8 mouse cellular contexts compared by ENCODE assay signal in genomic region chr5:76974207-76974553, GRCm38 (mm10). TPM values are rescaled to one million over a fixed set of nuclear protein-coding genes. Genes with fewer than 3 reads are reported as not detected.
A peak's percentile ranks its signal among the peaks of the same experiment; 100 is the strongest.
DNase-seq lines count a peak whose midpoint lies in the region; ATAC-seq lines count a peak whose summit lies in the region.

No protein-coding gene starts in this region.

- WGBS in kidney, embryonic 16.5 days, result 2% methylated on average over 17 of the region's 17 CpGs
- 2% methylated on average over 17 of the region's 17 CpGs for WGBS in hindbrain, embryonic 16.5 days
- WGBS in midbrain, embryonic 14.5 days, result 3% methylated on average over 17 of the region's 17 CpGs

- no peak; the same call in 1 of the 2 replicates for ATAC-seq in kidney, embryonic 16.5 days (ENCODE audit: low FRiP score, low TSS enrichment)
- peak; percentile 18; the same call in 1 of the 2 replicates for ATAC-seq in common myeloid progenitor, adult 5-6 weeks (replicated peaks; ENCODE audit: low read depth, poor library complexity, severe bottlenecking)
- ATAC-seq in hindbrain, embryonic 16.5 days, result peak; percentile 65
- no peak for ATAC-seq in midbrain, embryonic 14.5 days (ENCODE audit: low FRiP score, low TSS enrichment)

- no peaks in the 10 kb centered on the region for H3K27me3 ChIP-seq in kidney, embryonic 16.5 days (ENCODE audit: insufficient read depth, low read length)
- no peaks in the 10 kb centered on the region for H3K27me3 ChIP-seq in hindbrain, embryonic 16.5 days (replicated peaks; ENCODE audit: control insufficient read depth, insufficient read depth, low read length)
- no peaks in the 10 kb centered on the region for H3K27me3 ChIP-seq in midbrain, embryonic 14.5 days (ENCODE audit: control insufficient read depth, insufficient read depth, low read length)

- H3K27ac ChIP-seq in kidney, embryonic 16.5 days (ENCODE audit: low read length), result 0 out of 2 replicates have a peak overlapping the region, but pooled peaks have one; percentile 4
- no peak overlapping the region for H3K27ac ChIP-seq in hindbrain, embryonic 16.5 days (ENCODE audit: low read depth, low read length)
- peak overlapping the region; percentile 1; the same call in 1 of the 2 replicates for H3K27ac ChIP-seq in midbrain, embryonic 14.5 days (replicated peaks; ENCODE audit: low read depth, low read length)

- H3K36me3 ChIP-seq in kidney, embryonic 16.5 days (ENCODE audit: insufficient read depth, low read length), result peaks cover 28% of the 10 kb centered on the region
- H3K36me3 ChIP-seq in hindbrain, embryonic 16.5 days (ENCODE audit: control insufficient read depth, insufficient read depth, low read length), result peaks cover 2% of the 10 kb centered on the region
- peaks cover 19% of the 10 kb centered on the region for H3K36me3 ChIP-seq in midbrain, embryonic 14.5 days (ENCODE audit: control insufficient read depth, insufficient read depth, low read length)

- DNase-seq in kidney, adult 9 months, result no peak
- DNase-seq in midbrain, embryonic 14.5 days, result no peak
- no peak for DNase-seq in right cerebral cortex, postnatal 10 days (ENCODE audit: low spot score in 2 of 2)
- DNase-seq in gastrocnemius, adult 18-20 months (ENCODE audit: low spot score), result no peak
- DNase-seq in thymus, postnatal 0 days (ENCODE audit: low spot score), result no peak

- H3K4me1 ChIP-seq in kidney, embryonic 16.5 days (ENCODE audit: insufficient read depth, low read length), result peaks cover 16% of the 10 kb centered on the region
- H3K4me1 ChIP-seq in hindbrain, embryonic 16.5 days (ENCODE audit: control insufficient read depth, insufficient read depth, low read depth, low read length), result peaks cover 12% of the 10 kb centered on the region
- peaks cover 12% of the 10 kb centered on the region for H3K4me1 ChIP-seq in midbrain, embryonic 14.5 days (ENCODE audit: control insufficient read depth, insufficient read depth, low read length)

- peak overlapping the region; percentile 83 for H3K4me2 ChIP-seq in kidney, embryonic 16.5 days (replicated peaks; ENCODE audit: low read depth, low read length)
- peak overlapping the region; percentile 88 for H3K4me2 ChIP-seq in hindbrain, embryonic 16.5 days (ENCODE audit: low read length)
- H3K4me2 ChIP-seq in midbrain, embryonic 14.5 days (ENCODE audit: low read length), result peak overlapping the region; percentile 95

- peak overlapping the region; percentile 96 for H3K4me3 ChIP-seq in kidney, embryonic 16.5 days (ENCODE audit: low read length)
- peak overlapping the region; percentile 68 for H3K4me3 ChIP-seq in hindbrain, embryonic 16.5 days (ENCODE audit: low read length)
- peak overlapping the region; percentile 93 for H3K4me3 ChIP-seq in midbrain, embryonic 14.5 days (replicated peaks; ENCODE audit: low read depth, low read length)

- H3K9me3 ChIP-seq in kidney, embryonic 16.5 days (ENCODE audit: low read length), result no peaks in the 10 kb centered on the region
- no peaks in the 10 kb centered on the region for H3K9me3 ChIP-seq in hindbrain, embryonic 16.5 days (ENCODE audit: control insufficient read depth, low read length)
- no peaks in the 10 kb centered on the region for H3K9me3 ChIP-seq in midbrain, embryonic 14.5 days (ENCODE audit: control insufficient read depth, low read length)

- peak overlapping the region; percentile 92 for H3K9ac ChIP-seq in kidney, embryonic 16.5 days (replicated peaks; ENCODE audit: low read length)
- H3K9ac ChIP-seq in hindbrain, embryonic 16.5 days (ENCODE audit: low read depth, low read length), result peak overlapping the region; percentile 74
- H3K9ac ChIP-seq in midbrain, embryonic 14.5 days (replicated peaks; ENCODE audit: low read length), result peak overlapping the region; percentile 79

RNA-seq across cellular contexts. Expression of gene Srp72, which starts 0.3 kb away (rescaled TPM):
- 98.0 and 104 TPM in 2 replicates for polyA plus RNA-seq in kidney, embryonic 16.5 days (2015; fragmentation: Nextera tagmentation; extraction: Ambion mirVana)
- total RNA-seq in common myeloid progenitor, adult 5-6 weeks (2017), result 119 and 157 TPM in 2 replicates
- 89.5 and 92.2 TPM in 2 replicates for polyA plus RNA-seq in hindbrain, embryonic 16.5 days (2015; fragmentation: Nextera tagmentation; extraction: Ambion mirVana)
- 77.3 and 99.6 TPM in 2 replicates for polyA plus RNA-seq in midbrain, embryonic 14.5 days (2014; fragmentation: Nextera tagmentation; extraction: Ambion mirVana)
- total RNA-seq in gastrocnemius, adult 18-20 months (2021), result 10 to 100 TPM; 42.6 to 50.3 TPM
- 67.9 and 68.4 TPM in 2 replicates for polyA plus RNA-seq in thymus, postnatal 0 days (2015; fragmentation: Nextera tagmentation; extraction: Ambion mirVana)

RNA-seq across cellular contexts. Expression of gene Ppat, which starts 22.8 kb away (rescaled TPM):
- polyA plus RNA-seq in kidney, embryonic 16.5 days (2015; fragmentation: Nextera tagmentation; extraction: Ambion mirVana), result 42.0 and 42.4 TPM in 2 replicates
- total RNA-seq in common myeloid progenitor, adult 5-6 weeks (2017), result 104 TPM in 2 replicates
- polyA plus RNA-seq in hindbrain, embryonic 16.5 days (2015; fragmentation: Nextera tagmentation; extraction: Ambion mirVana), result 12.2 TPM in 2 replicates
- polyA plus RNA-seq in midbrain, embryonic 14.5 days (2014; fragmentation: Nextera tagmentation; extraction: Ambion mirVana), result 9.2 and 13.1 TPM in 2 replicates
- 10 to 100 TPM; 21.5 to 23.7 TPM for total RNA-seq in gastrocnemius, adult 18-20 months (2021)
- 41.7 and 45.4 TPM in 2 replicates for polyA plus RNA-seq in thymus, postnatal 0 days (2015; fragmentation: Nextera tagmentation; extraction: Ambion mirVana)

RNA-seq across cellular contexts. Expression of gene Paics, which starts 23.1 kb away (rescaled TPM):
- 349 and 353 TPM in 2 replicates for polyA plus RNA-seq in kidney, embryonic 16.5 days (2015; fragmentation: Nextera tagmentation; extraction: Ambion mirVana)
- 443 and 504 TPM in 2 replicates for total RNA-seq in common myeloid progenitor, adult 5-6 weeks (2017)
- 193 and 194 TPM in 2 replicates for polyA plus RNA-seq in hindbrain, embryonic 16.5 days (2015; fragmentation: Nextera tagmentation; extraction: Ambion mirVana)
- polyA plus RNA-seq in midbrain, embryonic 14.5 days (2014; fragmentation: Nextera tagmentation; extraction: Ambion mirVana), result 149 and 181 TPM in 2 replicates
- total RNA-seq in gastrocnemius, adult 18-20 months (2021), result 100 to 1,000 TPM; 135 to 144 TPM
- polyA plus RNA-seq in thymus, postnatal 0 days (2015; fragmentation: Nextera tagmentation; extraction: Ambion mirVana), result 200 and 225 TPM in 2 replicates

RNA-seq across cellular contexts. Expression of gene Arl9, which starts 29.7 kb away (rescaled TPM):
- polyA plus RNA-seq in kidney, embryonic 16.5 days (2015; fragmentation: Nextera tagmentation; extraction: Ambion mirVana), result not detected in 2 replicates
- not detected in 2 replicates for total RNA-seq in common myeloid progenitor, adult 5-6 weeks (2017)
- not detected in 2 replicates for polyA plus RNA-seq in hindbrain, embryonic 16.5 days (2015; fragmentation: Nextera tagmentation; extraction: Ambion mirVana)
- polyA plus RNA-seq in midbrain, embryonic 14.5 days (2014; fragmentation: Nextera tagmentation; extraction: Ambion mirVana), result not detected in 2 replicates
- total RNA-seq in gastrocnemius, adult 18-20 months (2021), result not detected
- 0.26 TPM in 1 of 2 replicates, not detected in the other for polyA plus RNA-seq in thymus, postnatal 0 days (2015; fragmentation: Nextera tagmentation; extraction: Ambion mirVana)

RNA-seq across cellular contexts. Expression of gene Thegl, which starts 41.6 kb away (rescaled TPM):
- 0.09 TPM in 1 of 2 replicates, not detected in the other for polyA plus RNA-seq in kidney, embryonic 16.5 days (2015; fragmentation: Nextera tagmentation; extraction: Ambion mirVana)
- total RNA-seq in common myeloid progenitor, adult 5-6 weeks (2017), result 0.23 TPM in 1 of 2 replicates, not detected in the other
- 0.40 and 0.73 TPM in 2 replicates for polyA plus RNA-seq in hindbrain, embryonic 16.5 days (2015; fragmentation: Nextera tagmentation; extraction: Ambion mirVana)
- polyA plus RNA-seq in midbrain, embryonic 14.5 days (2014; fragmentation: Nextera tagmentation; extraction: Ambion mirVana), result 0.41 and 0.80 TPM in 2 replicates
- not detected for total RNA-seq in gastrocnemius, adult 18-20 months (2021)
- polyA plus RNA-seq in thymus, postnatal 0 days (2015; fragmentation: Nextera tagmentation; extraction: Ambion mirVana), result 0.10 TPM in 1 of 2 replicates, not detected in the other

Comparison
In these comparisons a context has a peak if more than half of its experiments do, and no peak if none do; other contexts are left out.
1. ATAC-seq: peak in common myeloid progenitor, adult 5-6 weeks (single experiment) and hindbrain, embryonic 16.5 days (single experiment); none in kidney, embryonic 16.5 days (single experiment) and midbrain, embryonic 14.5 days (single experiment).
2. Peak in every context shown above with its lines, with median percentiles within 50 percentile points of each other: H3K4me2 ChIP-seq, H3K4me3 ChIP-seq and H3K9ac ChIP-seq.